Mouse (Mus musculus) stomach, embryonic 16.5 days (tissue): ENCODE results near the gene Helz. TPM values are rescaled to one million over a fixed set of nuclear protein-coding genes. Genes with fewer than 3 reads are reported as not detected.
A peak's percentile ranks its signal among the peaks of the same experiment; 100 is the strongest.
"Not testable (repeated sequence)": the region's sequence is repeated elsewhere in the genome, so short reads cannot be mapped to it uniquely, and the experiment has no call there.

ENCODE experiments used
- ATAC-seq: fragments of 200-750 bp; cut with Nextera tagmentation; 2 replicates; pipeline ENCODE4 v1.8.0; 2017; ENCODE audit warnings: moderate number of reproducible peaks, moderate TSS enrichment; ENCODE audit not compliant: insufficient read depth, low FRiP score
- H3K27ac ChIP-seq: fragments of 300-500 bp; sonication (generic); 2 replicates; pipeline ENCODE4 v1.5.1; 2014; ENCODE audit warnings: low read length
- H3K27me3 ChIP-seq: fragments of 300-500 bp; sonication (generic); 2 replicates; pipeline ENCODE4 v1.6.1; 2014; ENCODE audit warnings: low read length, control low read depth, mixed read lengths; ENCODE audit not compliant: control insufficient read depth, insufficient read depth
- H3K36me3 ChIP-seq: fragments of 300-500 bp; sonication (generic); 2 replicates; pipeline ENCODE4 v1.6.1; 2014; ENCODE audit warnings: low read length; ENCODE audit not compliant: control insufficient read depth, insufficient read depth
- H3K4me1 ChIP-seq: fragments of 300-500 bp; sonication (generic); 2 replicates; pipeline ENCODE4 v1.6.1; 2014; ENCODE audit warnings: low read length, control low read depth, mixed read lengths; ENCODE audit not compliant: control insufficient read depth, insufficient read depth
- H3K4me2 ChIP-seq: fragments of 300-500 bp; sonication (generic); 2 replicates; pipeline ENCODE4 v1.6.1; 2014; ENCODE audit warnings: low read depth, low read length, mixed read lengths
- H3K4me3 ChIP-seq: fragments of 300-500 bp; sonication (generic); replicated peaks from 2 replicates; pipeline ENCODE4 v1.5.1; 2014; ENCODE audit warnings: mild to moderate bottlenecking, low read length
- H3K9ac ChIP-seq: fragments of 300-500 bp; sonication (generic); 2 replicates; pipeline ENCODE4 v1.6.1; 2014; ENCODE audit warnings: low read length
- H3K9me3 ChIP-seq: fragments of 300-500 bp; sonication (generic); replicated peaks from 2 replicates; pipeline ENCODE4 v1.6.1; 2016; ENCODE audit warnings: low read length, control low read depth; ENCODE audit not compliant: control insufficient read depth
- WGBS: fragments of 180-500 bp; shearing (Covaris S2); extraction: QIAGEN DNeasy Blood & Tissue Kit; methylation state at CpG from one replicate; pipeline ENCODE4 v1.1.7; 2014; 5-methylcytosine and 5-hydroxymethylcytosine counted together
- polyA plus RNA-seq: library from polyadenylated mRNA; unstranded; fragments of >200 nt; fragmentation: Nextera tagmentation; extraction: Ambion mirVana; gene quantifications from 2 replicates; pipeline ENCODE4 v1.2.1, GENCODE M21; 2015

The Helz gene
- polyA plus RNA-seq, 1 experiment from 2014 or later: 15.3 TPM

- Histone ChIP-seq H3K9ac (no peak overlapping the region), H3K27ac (no peak overlapping the region), H3K4me3 (no peak overlapping the region), H3K36me3 (no peaks in the 10 kb centered on the region), H3K27me3 (no peaks in the 10 kb centered on the region), H3K9me3 (no peaks in the 10 kb centered on the region), H3K4me2 (no peak overlapping the region), H3K4me1 (no peaks in the 10 kb centered on the region)
- WGBS: 52% methylated on average over 1 of the region's 1 CpGs
- ATAC-seq: no peak
Measured at GRCm38 (mm10) chr11:107540339-107540738, 7.4 kb upstream of the Helz start.

DNA sequence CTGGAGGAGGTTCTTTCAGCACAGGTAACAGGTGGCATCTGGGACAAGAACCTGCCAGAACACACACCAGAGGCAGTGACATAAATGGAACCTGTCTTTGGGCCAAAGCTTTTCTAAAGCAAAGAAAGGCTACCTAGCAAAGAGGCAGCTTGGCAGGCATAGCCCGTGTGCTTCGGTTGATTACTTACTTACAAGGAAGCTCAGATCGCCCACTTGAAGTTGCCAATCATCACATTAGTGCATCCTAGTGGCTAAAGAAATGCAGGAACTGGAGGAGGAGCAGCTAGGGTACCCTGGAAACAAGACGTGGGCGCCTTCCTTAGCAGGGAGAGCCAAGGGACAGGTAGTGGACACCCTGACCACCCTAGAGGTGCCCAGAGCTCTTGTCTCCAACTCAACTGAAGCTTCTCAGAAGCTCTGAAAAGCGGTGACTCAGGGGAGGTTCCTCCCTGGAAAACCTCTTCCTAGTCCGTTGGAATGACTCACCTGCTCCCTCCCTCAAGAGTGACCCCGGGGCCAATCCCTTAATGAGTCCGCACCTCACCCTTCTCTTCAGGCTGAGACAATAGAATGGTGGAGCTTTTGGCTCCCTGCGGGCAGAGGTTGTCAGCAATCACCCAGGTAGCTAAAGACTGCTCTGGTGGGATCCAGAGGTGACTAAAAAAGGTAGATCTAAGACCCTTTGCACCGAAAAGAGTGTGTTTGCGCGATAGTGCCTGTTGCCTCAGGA, 1.8 kb upstream of the Helz start:
- H3K4me2 ChIP-seq: peak overlapping the region; percentile 100
- H3K27ac ChIP-seq: no peak overlapping the region
- H3K36me3 ChIP-seq: no peaks in the 10 kb centered on the region
- H3K4me3 ChIP-seq: peak overlapping the region; percentile 97
- H3K9me3 ChIP-seq: no peaks in the 10 kb centered on the region
- no peak overlapping the region for H3K9ac ChIP-seq
- WGBS: 22% methylated on average over 13 of the region's 13 CpGs
- peaks cover 12% of the 10 kb centered on the region for H3K4me1 ChIP-seq
- ATAC-seq: peak; percentile 49; the same call in 1 of the 2 replicates
- no peaks in the 10 kb centered on the region for H3K27me3 ChIP-seq

GRCm38 (mm10) chr11:107546667-107547301, 946 bp upstream of the Helz start:
- peak; percentile 37; the same call in 1 of the 2 replicates for ATAC-seq
- Histone ChIP-seq H3K4me2 (peak overlapping the region; percentile 100), H3K36me3 (0 out of 2 replicates have a peak, but pooled peaks cover 3% of the 10 kb centered on the region), H3K9ac (peak overlapping the region; percentile 88), H3K9me3 (no peaks in the 10 kb centered on the region), H3K27me3 (no peaks in the 10 kb centered on the region), H3K27ac (peak overlapping the region; percentile 67), H3K4me3 (peak overlapping the region; percentile 97), H3K4me1 (peaks cover 12% of the 10 kb centered on the region)
- WGBS: 0% methylated on average over 37 of the region's 37 CpGs

GRCm38 (mm10) chr11:107548204-107548975, 660 bp downstream of the Helz start:
- peak; percentile 25; the same call in 1 of the 2 replicates for ATAC-seq
- Histone ChIP-seq H3K4me1 (peaks cover 12% of the 10 kb centered on the region), H3K27ac (peak overlapping the region; percentile 59), H3K4me2 (peak overlapping the region; percentile 100), H3K9ac (peak overlapping the region; percentile 88), H3K27me3 (no peaks in the 10 kb centered on the region), H3K4me3 (peak overlapping the region; percentile 97), H3K36me3 (0 out of 2 replicates have a peak, but pooled peaks cover 3% of the 10 kb centered on the region), H3K9me3 (no peaks in the 10 kb centered on the region)
- WGBS: 5% methylated on average over 37 of the region's 39 CpGs

DNA sequence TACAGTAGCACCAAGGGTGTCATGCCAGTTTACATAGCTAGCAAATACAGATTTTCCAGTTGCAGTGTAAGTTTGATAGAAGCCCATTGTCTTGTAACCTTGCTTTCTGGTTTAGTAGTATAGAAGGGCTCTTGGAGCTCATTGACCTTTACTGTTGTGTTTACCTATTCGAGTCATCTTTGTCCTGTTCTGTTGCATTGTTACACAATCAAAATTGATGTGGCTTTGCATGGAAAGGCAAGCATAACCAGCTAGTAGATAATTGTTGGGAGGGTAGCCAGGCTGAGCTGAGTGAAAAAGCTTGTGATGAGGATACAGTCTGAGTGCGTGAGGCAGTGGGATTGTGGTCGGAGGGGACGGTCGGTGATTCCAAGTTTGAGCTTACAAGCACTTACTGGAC, 12.1 kb downstream of the Helz start:
- WGBS: 93% methylated on average over 5 of the region's 5 CpGs
- Histone ChIP-seq H3K4me1 (no peaks in the 10 kb centered on the region), H3K4me3 (no peak overlapping the region), H3K36me3 (0 out of 2 replicates have a peak, but pooled peaks cover 12% of the 10 kb centered on the region), H3K4me2 (no peak overlapping the region), H3K9ac (no peak overlapping the region), H3K9me3 (no peaks in the 10 kb centered on the region), H3K27me3 (no peaks in the 10 kb centered on the region), H3K27ac (no peak overlapping the region)
- no peak for ATAC-seq

- Histone ChIP-seq H3K27ac (no peak overlapping the region), H3K27me3 (no peaks in the 10 kb centered on the region), H3K9ac (no peak overlapping the region), H3K36me3 (0 out of 2 replicates have a peak, but pooled peaks cover 3% of the 10 kb centered on the region), H3K4me2 (no peak overlapping the region), H3K4me3 (no peak overlapping the region), H3K9me3 (no peaks in the 10 kb centered on the region), H3K4me1 (no peaks in the 10 kb centered on the region)
- no peak for ATAC-seq
- 86% methylated on average over 3 of the region's 3 CpGs for WGBS
Measured at GRCm38 (mm10) chr11:107567431-107567830, 19.7 kb downstream of the Helz start.

GRCm38 (mm10) chr11:107568466-107568995, 20.8 kb downstream of the Helz start:
- Histone ChIP-seq H3K4me2 (no peak overlapping the region), H3K4me1 (peaks cover 9% of the 10 kb centered on the region), H3K4me3 (no peak overlapping the region), H3K9me3 (no peaks in the 10 kb centered on the region), H3K27ac (no peak overlapping the region), H3K36me3 (0 out of 2 replicates have a peak, but pooled peaks cover 3% of the 10 kb centered on the region), H3K27me3 (no peaks in the 10 kb centered on the region), H3K9ac (no peak overlapping the region)
- ATAC-seq: no peak
- WGBS: 93% methylated on average over 6 of the region's 6 CpGs

- 76% methylated on average over 8 of the region's 8 CpGs for WGBS
- ATAC-seq, H3K4me2 ChIP-seq, H3K9me3 ChIP-seq, H3K27me3 ChIP-seq, H3K4me3 ChIP-seq, H3K9ac ChIP-seq, H3K36me3 ChIP-seq, H3K27ac ChIP-seq: not testable (repeated sequence)
- H3K4me1 ChIP-seq: peaks cover 14% of the 10 kb centered on the region
Measured at GRCm38 (mm10) chr11:107570891-107571290, 23.2 kb downstream of the Helz start.
